Mouse (Mus musculus): Measurements from ENCODE around the gene Myl12a. TPM values are rescaled to one million over a fixed set of nuclear protein-coding genes. Genes with fewer than 3 reads are reported as not detected.
A peak's percentile ranks its signal among the peaks of the same experiment; 100 is the strongest.

Myl12a gene
- total and polyA plus RNA-seq, 2 experiments from 2014 or later, result 429 to 817 TPM

- Histone ChIP-seq H3K27ac (ENCODE audit: low read depth) (peak overlapping the region; percentile 99), H3K36me3 (replicated peaks; ENCODE audit: control insufficient read depth, insufficient read depth, low read length) (peaks cover 7% of the 10 kb centered on the region), H3K27me3 (ENCODE audit: control insufficient read depth, insufficient read depth, low read length) (no peaks in the 10 kb centered on the region), H3K9ac (replicated peaks; ENCODE audit: low read depth, low read length) (peak overlapping the region; percentile 79; the same call in 1 of the 2 replicates), H3K4me3 (ENCODE audit: low read depth, low read length) (peak overlapping the region; percentile 58), H3K4me2 (ENCODE audit: low read depth, low read length) (peak overlapping the region; percentile 74), H3K4me1 (ENCODE audit: control insufficient read depth, insufficient read depth) (peaks cover 22% of the 10 kb centered on the region), H3K9me3 (replicated peaks; ENCODE audit: control insufficient read depth, low read length) (no peaks in the 10 kb centered on the region)
- no peak for DNase-seq (ENCODE audit: low spot score)
- ATAC-seq (ENCODE audit: insufficient read depth, low read depth), result no peak
- 38% methylated on average over 15 of the region's 15 CpGs for WGBS
- TF ChIP-seq CTCF (IDR thresholded peaks at IDR 0.05; ENCODE audit: low read depth), result no peak
- no peak for TF ChIP-seq EP300 (IDR thresholded peaks at IDR 0.05; ENCODE audit: low read depth)
These were observed 16.1 kb upstream of the Myl12a start for GRCm38 (mm10) chr17:71018616-71019308.

GRCm38 (mm10) chr17:71018151-71018550 lies 15.5 kb upstream of the Myl12a start:
- WGBS, result 85% methylated on average over 3 of the region's 3 CpGs
- Histone ChIP-seq H3K9me3 (replicated peaks; ENCODE audit: control insufficient read depth, low read length) (no peaks in the 10 kb centered on the region), H3K9ac (replicated peaks; ENCODE audit: low read depth, low read length) (no peak overlapping the region), H3K27ac (ENCODE audit: low read depth) (peak overlapping the region; percentile 99; the same call in 1 of the 2 replicates), H3K4me2 (ENCODE audit: low read depth, low read length) (peak overlapping the region; percentile 74; the same call in 1 of the 2 replicates), H3K4me1 (ENCODE audit: control insufficient read depth, insufficient read depth) (peaks cover 22% of the 10 kb centered on the region), H3K36me3 (replicated peaks; ENCODE audit: control insufficient read depth, insufficient read depth, low read length) (peaks cover 4% of the 10 kb centered on the region), H3K27me3 (ENCODE audit: control insufficient read depth, insufficient read depth, low read length) (no peaks in the 10 kb centered on the region), H3K4me3 (ENCODE audit: low read depth, low read length) (no peak overlapping the region)
- ATAC-seq (ENCODE audit: insufficient read depth, low read depth), result no peak
- DNase-seq (ENCODE audit: low spot score), result no peak
- no peak for TF ChIP-seq EP300 (IDR thresholded peaks at IDR 0.05; ENCODE audit: low read depth)
- TF ChIP-seq CTCF (IDR thresholded peaks at IDR 0.05; ENCODE audit: low read depth), result no peak

GRCm38 (mm10) chr17:71017457-71017998 lies 14.8 kb upstream of the Myl12a start:
- Histone ChIP-seq H3K27me3 (ENCODE audit: control insufficient read depth, insufficient read depth, low read length) (no peaks in the 10 kb centered on the region), H3K9me3 (replicated peaks; ENCODE audit: control insufficient read depth, low read length) (no peaks in the 10 kb centered on the region), H3K36me3 (replicated peaks; ENCODE audit: control insufficient read depth, insufficient read depth, low read length) (no peaks in the 10 kb centered on the region), H3K4me3 (ENCODE audit: low read depth, low read length) (no peak overlapping the region), H3K4me2 (ENCODE audit: low read depth, low read length) (no peak overlapping the region), H3K9ac (replicated peaks; ENCODE audit: low read depth, low read length) (no peak overlapping the region), H3K27ac (ENCODE audit: low read depth) (no peak overlapping the region), H3K4me1 (ENCODE audit: control insufficient read depth, insufficient read depth) (peaks cover 18% of the 10 kb centered on the region)
- DNase-seq (ENCODE audit: low spot score) (no peak), ATAC-seq (ENCODE audit: insufficient read depth, low read depth) (no peak)
- 95% methylated on average over 4 of the region's 4 CpGs for WGBS
- TF ChIP-seq EP300 (IDR thresholded peaks at IDR 0.05; ENCODE audit: low read depth) (no peak), CTCF (IDR thresholded peaks at IDR 0.05; ENCODE audit: low read depth) (no peak)

GRCm38 (mm10) chr17:71014911-71015310 lies 12.2 kb upstream of the Myl12a start:
- peaks cover 18% of the 10 kb centered on the region for H3K4me1 ChIP-seq (ENCODE audit: control insufficient read depth, insufficient read depth)
- H3K27ac ChIP-seq (ENCODE audit: low read depth), result peak overlapping the region; percentile 82
- DNase-seq (ENCODE audit: low spot score) (no peak), ATAC-seq (ENCODE audit: insufficient read depth, low read depth) (0 out of 2 replicates have a peak, but pooled peaks have one; percentile 15)
- peak overlapping the region; percentile 22; the same call in 1 of the 2 replicates for H3K4me2 ChIP-seq (ENCODE audit: low read depth, low read length)
- 0 out of 2 replicates have a peak overlapping the region, but pooled peaks have one; percentile 22 for H3K9ac ChIP-seq (replicated peaks; ENCODE audit: low read depth, low read length)
- no peaks in the 10 kb centered on the region for H3K36me3 ChIP-seq (replicated peaks; ENCODE audit: control insufficient read depth, insufficient read depth, low read length)
- 17% methylated on average over 5 of the region's 5 CpGs for WGBS
- no peaks in the 10 kb centered on the region for H3K9me3 ChIP-seq (replicated peaks; ENCODE audit: control insufficient read depth, low read length)
- TF ChIP-seq EP300 (IDR thresholded peaks at IDR 0.05; ENCODE audit: low read depth) (no peak), CTCF (IDR thresholded peaks at IDR 0.05; ENCODE audit: low read depth) (no peak)
- no peaks in the 10 kb centered on the region for H3K27me3 ChIP-seq (ENCODE audit: control insufficient read depth, insufficient read depth, low read length)
- no peak overlapping the region for H3K4me3 ChIP-seq (ENCODE audit: low read depth, low read length)

GRCm38 (mm10) chr17:71013105-71013504 lies 10.4 kb upstream of the Myl12a start:
- no peaks in the 10 kb centered on the region for H3K9me3 ChIP-seq (replicated peaks; ENCODE audit: control insufficient read depth, low read length)
- DNase-seq (ENCODE audit: low spot score) (no peak), ATAC-seq (ENCODE audit: insufficient read depth, low read depth) (no peak)
- TF ChIP-seq CTCF (IDR thresholded peaks at IDR 0.05; ENCODE audit: low read depth) (no peak), EP300 (IDR thresholded peaks at IDR 0.05; ENCODE audit: low read depth) (no peak)
- H3K9ac ChIP-seq (replicated peaks; ENCODE audit: low read depth, low read length), result no peak overlapping the region
- no peak overlapping the region for H3K27ac ChIP-seq (ENCODE audit: low read depth)
- H3K4me3 ChIP-seq (ENCODE audit: low read depth, low read length), result no peak overlapping the region
- H3K4me2 ChIP-seq (ENCODE audit: low read depth, low read length), result no peak overlapping the region
- no peaks in the 10 kb centered on the region for H3K36me3 ChIP-seq (replicated peaks; ENCODE audit: control insufficient read depth, insufficient read depth, low read length)
- H3K4me1 ChIP-seq (ENCODE audit: control insufficient read depth, insufficient read depth), result peaks cover 18% of the 10 kb centered on the region
- WGBS, result 88% methylated on average over 6 of the region's 6 CpGs
- no peaks in the 10 kb centered on the region for H3K27me3 ChIP-seq (ENCODE audit: control insufficient read depth, insufficient read depth, low read length)

All from heart, postnatal 0 days (tissue).